Mouse (Mus musculus): Measurements from ENCODE around the gene Tex45. TPM values are rescaled to one million over a fixed set of nuclear protein-coding genes. Genes with fewer than 3 reads are reported as not detected.
A peak's percentile ranks its signal among the peaks of the same experiment; 100 is the strongest.

Tex45 gene
- polyA plus RNA-seq, 1 experiment from 2014 or later, result 0.16 TPM

DNA sequence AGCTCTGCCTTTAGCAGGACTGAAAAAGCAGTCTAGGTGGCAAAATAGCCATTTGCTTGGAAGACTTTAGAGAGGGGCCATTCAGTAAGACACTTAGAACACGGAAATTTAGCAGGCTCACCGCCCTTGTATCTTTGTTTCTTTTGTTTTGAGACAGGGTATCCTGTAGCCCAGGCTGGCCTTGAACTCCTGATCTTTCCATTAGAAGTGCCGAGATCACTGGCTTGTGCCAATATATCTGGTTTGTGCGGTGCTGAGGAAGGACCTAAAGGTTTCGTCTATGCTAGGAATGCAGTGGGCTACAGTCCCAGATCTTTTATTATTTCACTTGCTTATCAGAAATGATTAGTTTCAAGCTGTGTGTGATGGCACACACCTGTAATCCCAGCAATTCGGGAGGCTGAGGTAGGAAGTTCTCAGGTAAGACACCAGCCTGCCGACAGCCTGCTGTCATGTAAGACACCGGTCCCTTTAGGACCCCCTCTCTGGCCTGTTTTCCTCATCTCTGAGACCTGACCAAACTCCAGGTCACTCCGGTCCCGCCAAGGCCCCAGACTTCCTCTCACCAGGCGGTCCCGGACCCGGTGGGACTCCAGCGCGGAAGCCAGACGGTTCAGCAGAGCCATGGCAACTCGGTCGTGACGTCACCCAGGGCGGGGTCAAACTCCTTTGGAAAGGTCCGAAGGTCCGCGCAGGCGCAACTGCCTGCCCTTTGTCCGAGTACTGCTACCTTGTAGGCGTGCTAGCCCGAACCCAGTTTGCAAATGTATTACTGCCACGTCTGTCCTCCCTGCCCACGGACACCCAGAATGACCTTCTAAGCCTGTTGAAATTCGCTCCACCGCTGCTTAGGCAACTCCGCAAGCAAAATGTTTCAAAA, 3.4 kb upstream of the Tex45 start, which contains the start of gene Pex11g:
TSS of gene Pex11g (minus strand) at position 675 of the 880 bp plus-strand sequence.
- Histone ChIP-seq H3K36me3 (ENCODE audit: insufficient read depth, low read length) (no peaks in the 10 kb centered on the region), H3K9ac (ENCODE audit: low read depth, low read length) (peak within 1 kb of the TSS; percentile 62), H3K27ac (peak within 1 kb of the TSS; percentile 70; the same call in 1 of the 2 replicates), H3K4me3 (replicated peaks; ENCODE audit: low read depth, low read length) (peak within 1 kb of the TSS; percentile 39), H3K9me3 (replicated peaks; ENCODE audit: low read length) (no peaks in the 10 kb centered on the region), H3K27me3 (ENCODE audit: insufficient read depth, low read length) (no peaks in the 10 kb centered on the region), H3K4me1 (replicated peaks; ENCODE audit: insufficient read depth, low read length) (no peaks in the 10 kb centered on the region; the same call in 1 of the 2 replicates), H3K4me2 (ENCODE audit: low read length) (peak within 1 kb of the TSS; percentile 59)
- 5% methylated on average over 32 of the region's 32 CpGs for WGBS
- peak; percentile 96 for ATAC-seq (replicated peaks; ENCODE audit: low FRiP score, low read depth)
- TF ChIP-seq CTCF (IDR thresholded peaks at IDR 0.05; ENCODE audit: low read depth), result no peak
- peak; percentile 97 for DNase-seq (ENCODE audit: low spot score)

DNA sequence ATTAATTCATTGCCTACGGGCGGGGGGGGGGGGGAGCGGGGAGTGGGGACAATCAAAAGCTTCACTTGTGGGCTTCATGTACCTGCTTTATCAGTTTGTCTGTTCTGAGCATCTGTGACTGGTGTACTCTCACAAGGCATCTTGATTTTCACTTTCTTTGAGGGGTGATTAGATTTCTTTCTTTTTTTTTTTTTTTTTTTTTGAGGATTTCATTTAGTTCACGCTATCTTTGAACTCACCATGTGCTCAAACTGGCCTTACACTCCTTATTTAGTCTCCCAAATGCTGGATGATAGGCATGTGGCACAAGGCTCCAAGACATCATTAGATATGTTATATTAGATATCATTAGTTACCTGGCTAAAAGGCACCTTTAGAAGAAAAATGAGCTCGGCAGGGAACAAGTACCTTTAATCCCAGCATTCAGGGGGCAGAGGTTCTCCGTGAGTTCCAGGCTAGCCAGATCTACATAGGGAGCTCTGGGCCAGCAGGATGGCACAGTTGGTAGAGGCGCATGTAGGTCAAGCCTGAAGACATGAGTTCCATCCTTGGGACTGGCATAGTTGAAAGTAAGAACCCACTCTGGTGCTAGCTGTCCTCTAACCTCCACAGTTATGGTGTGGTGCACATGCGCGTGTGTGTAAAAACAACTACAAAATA, 2.6 kb upstream of the Tex45 start:
- peak overlapping the region; percentile 62 for H3K9ac ChIP-seq (ENCODE audit: low read depth, low read length)
- 51% methylated on average over 9 of the region's 9 CpGs for WGBS
- peak overlapping the region; percentile 39 for H3K4me3 ChIP-seq (replicated peaks; ENCODE audit: low read depth, low read length)
- H3K4me1 ChIP-seq (replicated peaks; ENCODE audit: insufficient read depth, low read length), result no peaks in the 10 kb centered on the region; the same call in 1 of the 2 replicates
- no peaks in the 10 kb centered on the region for H3K27me3 ChIP-seq (ENCODE audit: insufficient read depth, low read length)
- peak; percentile 6 for DNase-seq (ENCODE audit: low spot score)
- H3K36me3 ChIP-seq (ENCODE audit: insufficient read depth, low read length), result no peaks in the 10 kb centered on the region
- ATAC-seq (replicated peaks; ENCODE audit: low FRiP score, low read depth), result no peak
- TF ChIP-seq CTCF (IDR thresholded peaks at IDR 0.05; ENCODE audit: low read depth), result no peak
- H3K27ac ChIP-seq, result peak overlapping the region; percentile 70; the same call in 1 of the 2 replicates
- H3K9me3 ChIP-seq (replicated peaks; ENCODE audit: low read length), result no peaks in the 10 kb centered on the region
- peak overlapping the region; percentile 59 for H3K4me2 ChIP-seq (ENCODE audit: low read length)

DNA sequence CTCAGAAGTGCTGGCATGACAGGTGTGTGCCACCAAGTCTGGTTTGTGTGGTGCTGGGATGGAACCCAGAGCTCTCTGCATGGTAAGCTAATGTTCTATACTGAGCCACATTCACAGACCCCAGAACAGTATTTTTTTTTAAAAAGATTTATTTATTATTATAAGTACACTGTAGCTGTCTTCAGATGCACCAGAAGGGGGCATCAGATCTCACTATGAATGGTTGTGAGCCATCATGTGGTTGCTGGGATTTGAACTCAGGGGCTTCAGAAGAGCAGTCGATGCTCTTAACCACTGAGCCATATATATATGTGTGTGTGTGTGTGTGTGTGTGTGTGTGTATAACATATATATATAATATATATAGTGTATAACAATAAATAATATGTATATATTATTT, 1.8 kb upstream of the Tex45 start:
- Histone ChIP-seq H3K4me1 (replicated peaks; ENCODE audit: insufficient read depth, low read length) (no peaks in the 10 kb centered on the region; the same call in 1 of the 2 replicates), H3K9me3 (replicated peaks; ENCODE audit: low read length) (no peaks in the 10 kb centered on the region), H3K4me2 (ENCODE audit: low read length) (no peak overlapping the region), H3K27ac (no peak overlapping the region), H3K36me3 (ENCODE audit: insufficient read depth, low read length) (no peaks in the 10 kb centered on the region), H3K4me3 (replicated peaks; ENCODE audit: low read depth, low read length) (no peak overlapping the region), H3K9ac (ENCODE audit: low read depth, low read length) (no peak overlapping the region), H3K27me3 (ENCODE audit: insufficient read depth, low read length) (no peaks in the 10 kb centered on the region)
- DNase-seq (ENCODE audit: low spot score) (no peak), ATAC-seq (replicated peaks; ENCODE audit: low FRiP score, low read depth) (no peak)
- WGBS, result 97% methylated on average over 1 of the region's 1 CpGs
- TF ChIP-seq CTCF (IDR thresholded peaks at IDR 0.05; ENCODE audit: low read depth), result peak; percentile 22; the same call in 1 of the 2 replicates

DNA sequence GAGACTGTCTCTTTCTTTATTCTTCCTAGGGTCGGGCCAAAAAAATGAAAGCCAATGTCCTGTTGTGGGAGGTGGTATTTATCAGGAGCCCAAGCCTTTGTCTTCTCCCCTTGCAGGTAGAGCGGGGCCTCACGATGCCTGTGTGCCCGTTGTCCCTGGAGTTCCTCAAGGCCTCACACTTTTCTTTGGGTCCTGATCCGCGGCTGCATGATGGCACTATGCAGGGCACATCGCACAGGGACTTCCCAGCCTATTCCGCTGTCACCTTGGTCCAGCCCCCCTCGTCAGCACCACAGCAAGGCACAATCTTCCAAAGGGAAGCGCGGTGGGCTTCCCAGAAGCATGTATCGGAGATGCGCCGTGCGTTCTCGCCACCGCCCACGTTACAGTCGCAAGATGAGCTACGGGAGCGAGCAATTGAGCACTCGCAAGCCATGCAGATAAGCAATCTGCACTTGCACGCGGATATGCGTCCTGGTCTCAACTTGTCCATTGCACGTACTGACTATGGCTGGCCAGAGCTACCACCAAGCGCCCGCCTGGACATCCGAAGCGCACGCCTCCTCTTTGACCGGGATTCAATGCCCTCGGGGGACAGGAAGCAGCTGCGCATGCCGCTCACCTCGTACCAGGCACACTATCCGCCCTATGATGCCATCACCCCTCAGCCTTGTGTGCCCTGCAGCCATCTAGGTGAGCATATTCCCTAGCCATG, 5.2 kb downstream of the Tex45 start:
- Histone ChIP-seq H3K27ac (no peak overlapping the region), H3K9ac (ENCODE audit: low read depth, low read length) (0 out of 2 replicates have a peak overlapping the region, but pooled peaks have one; percentile 31), H3K27me3 (ENCODE audit: insufficient read depth, low read length) (no peaks in the 10 kb centered on the region), H3K36me3 (ENCODE audit: insufficient read depth, low read length) (no peaks in the 10 kb centered on the region), H3K4me1 (replicated peaks; ENCODE audit: insufficient read depth, low read length) (no peaks in the 10 kb centered on the region), H3K4me2 (ENCODE audit: low read length) (peak overlapping the region; percentile 47), H3K9me3 (replicated peaks; ENCODE audit: low read length) (no peaks in the 10 kb centered on the region), H3K4me3 (replicated peaks; ENCODE audit: low read depth, low read length) (peak overlapping the region; percentile 18; the same call in 1 of the 2 replicates)
- DNase-seq (ENCODE audit: low spot score) (no peak), ATAC-seq (replicated peaks; ENCODE audit: low FRiP score, low read depth) (0 out of 2 replicates have a peak, but pooled peaks have one; percentile 21)
- no peak for TF ChIP-seq CTCF (IDR thresholded peaks at IDR 0.05; ENCODE audit: low read depth)
- WGBS, result 24% methylated on average over 37 of the region's 37 CpGs

DNA sequence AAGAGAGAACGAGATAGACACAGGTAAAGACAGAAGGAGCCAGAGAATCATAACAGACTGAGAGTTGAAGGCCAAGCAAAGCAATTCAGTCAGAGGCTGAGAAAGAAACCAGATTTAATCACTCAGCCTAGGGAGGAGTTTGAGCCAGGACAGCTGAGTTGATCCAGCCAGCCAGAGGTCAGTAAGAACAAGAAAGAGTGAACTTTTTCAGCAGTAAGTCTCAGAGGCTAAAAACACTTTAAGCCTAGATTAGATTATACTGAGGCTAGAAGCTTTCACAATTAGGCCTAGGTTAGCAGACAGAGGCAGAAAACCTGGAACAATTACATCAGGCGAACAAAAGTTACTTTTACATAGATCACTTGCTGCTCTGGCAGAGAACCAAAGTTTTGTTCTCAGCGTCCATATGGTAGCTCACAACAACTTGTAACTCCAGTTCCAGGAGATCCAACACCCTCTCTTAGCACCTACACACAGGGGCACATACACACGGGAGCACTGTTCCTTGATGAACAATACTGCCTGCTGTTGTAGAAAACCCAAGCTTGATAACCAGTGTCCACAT, 9.6 kb downstream of the Tex45 start:
- Histone ChIP-seq H3K4me3 (replicated peaks; ENCODE audit: low read depth, low read length) (no peak overlapping the region), H3K36me3 (ENCODE audit: insufficient read depth, low read length) (no peaks in the 10 kb centered on the region), H3K9me3 (replicated peaks; ENCODE audit: low read length) (no peaks in the 10 kb centered on the region), H3K27me3 (ENCODE audit: insufficient read depth, low read length) (no peaks in the 10 kb centered on the region), H3K9ac (ENCODE audit: low read depth, low read length) (no peak overlapping the region), H3K4me1 (replicated peaks; ENCODE audit: insufficient read depth, low read length) (no peaks in the 10 kb centered on the region), H3K27ac (no peak overlapping the region), H3K4me2 (ENCODE audit: low read length) (no peak overlapping the region)
- TF ChIP-seq CTCF (IDR thresholded peaks at IDR 0.05; ENCODE audit: low read depth), result no peak
- peak; percentile 60 for DNase-seq (ENCODE audit: low spot score)
- WGBS, result 44% methylated on average over 4 of the region's 4 CpGs
- no peak for ATAC-seq (replicated peaks; ENCODE audit: low FRiP score, low read depth)

Data from kidney, postnatal 0 days (tissue).